Mouse (Mus musculus): ENCODE measurements around the gene S100a8.

Gene S100a8

DNA sequence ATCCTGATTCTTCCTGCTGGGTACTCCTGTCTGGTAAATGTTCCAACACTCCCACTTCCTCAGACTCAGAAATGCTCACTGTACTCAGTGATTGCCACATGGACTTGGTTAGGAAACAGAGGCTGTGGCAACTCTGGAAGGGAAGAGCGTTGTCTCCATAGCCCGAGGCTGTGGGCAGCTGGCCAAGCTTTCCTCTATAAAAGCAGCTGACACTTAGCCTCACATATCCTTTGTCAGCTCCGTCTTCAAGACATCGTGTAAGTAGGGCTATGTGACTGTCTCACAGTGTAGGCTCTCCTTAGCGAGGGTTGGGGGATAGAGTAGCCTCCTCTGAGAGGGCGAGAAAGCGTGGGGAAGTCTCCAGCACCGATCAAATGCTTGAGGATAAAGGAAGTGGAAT, at the start of gene S100a8:
Gene S100a8 (plus strand): TSS at position 133 of the 400 bp plus-strand sequence.
- peak; percentile 89 for DNase-seq (ENCODE audit: low read depth)

GRCm38 (mm10) chr3:90621552-90621951, 47.2 kb upstream of the S100a8 start:
- no peak for DNase-seq (ENCODE audit: low read depth)

DNA sequence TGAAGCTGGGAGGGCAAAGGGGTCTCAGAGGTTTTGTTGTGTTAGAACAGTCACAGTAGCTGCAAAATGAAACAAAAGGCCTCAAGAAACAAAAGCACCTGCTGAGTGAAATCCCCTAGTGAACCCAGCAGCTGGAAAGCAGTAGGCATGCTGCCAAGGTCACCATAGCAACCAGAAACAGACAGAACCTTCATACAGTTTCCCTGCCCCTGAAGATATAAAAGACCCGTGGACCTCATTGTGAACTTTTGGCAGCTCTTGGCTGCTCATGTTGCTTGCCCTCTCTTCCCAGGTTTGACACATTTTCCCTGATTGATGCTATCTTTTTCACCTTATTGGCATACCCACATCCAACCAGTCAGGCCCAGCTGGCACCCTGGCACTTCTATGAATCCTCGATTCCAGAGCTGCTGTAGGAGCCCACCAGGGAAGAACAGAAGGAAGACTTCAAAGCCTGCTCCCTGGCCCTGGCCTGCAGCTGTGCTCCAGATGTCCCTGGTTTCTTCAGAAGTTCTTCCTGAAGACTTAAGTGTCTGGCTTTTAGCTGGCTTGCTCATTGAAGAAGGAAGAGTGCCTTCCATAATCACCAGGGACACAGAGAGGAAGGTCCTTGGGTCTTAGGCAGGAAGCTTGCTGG, 45.2 kb upstream of the S100a8 start:
- DNase-seq (ENCODE audit: low read depth): peak; percentile 56

GRCm38 (mm10) chr3:90625496-90625895, 43.3 kb upstream of the S100a8 start:
- no peak for DNase-seq (ENCODE audit: low read depth)

DNA sequence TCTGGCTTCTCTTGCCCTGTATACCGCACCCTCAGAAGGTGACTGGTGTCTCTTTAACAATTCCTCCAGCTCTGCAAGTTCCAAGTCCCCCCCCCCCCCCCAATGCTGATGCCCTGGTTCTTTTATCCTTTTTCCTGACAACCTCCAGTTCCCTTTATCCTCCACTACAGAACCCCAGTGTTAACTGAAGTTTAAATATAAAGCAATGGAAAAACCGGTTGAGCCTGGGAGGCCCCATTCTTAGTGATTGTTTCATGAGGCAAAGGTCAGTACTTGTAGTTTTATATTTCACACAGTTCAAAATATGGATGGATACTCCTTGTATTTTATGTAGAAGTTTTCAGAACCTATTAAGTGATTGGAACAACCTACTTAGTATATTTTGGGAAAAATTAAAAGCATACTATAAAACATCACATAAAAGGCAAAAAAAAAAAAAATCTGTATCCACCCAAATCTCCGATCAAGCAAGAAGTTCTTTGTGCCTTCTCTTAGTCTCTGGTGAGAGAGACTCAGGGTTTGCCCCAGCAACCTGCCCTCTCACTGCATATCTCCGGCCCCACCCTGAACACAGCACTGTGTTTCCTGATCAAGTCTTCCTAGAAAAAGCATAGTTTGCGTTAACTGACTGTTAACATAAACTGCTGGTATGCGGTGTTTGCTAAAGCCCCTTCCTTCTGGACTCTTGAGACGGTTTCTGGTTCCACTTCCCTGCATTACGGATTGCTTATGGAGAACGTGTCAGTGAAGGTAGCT, 42.3 kb upstream of the S100a8 start:
- DNase-seq (ENCODE audit: low read depth): no peak

DNA sequence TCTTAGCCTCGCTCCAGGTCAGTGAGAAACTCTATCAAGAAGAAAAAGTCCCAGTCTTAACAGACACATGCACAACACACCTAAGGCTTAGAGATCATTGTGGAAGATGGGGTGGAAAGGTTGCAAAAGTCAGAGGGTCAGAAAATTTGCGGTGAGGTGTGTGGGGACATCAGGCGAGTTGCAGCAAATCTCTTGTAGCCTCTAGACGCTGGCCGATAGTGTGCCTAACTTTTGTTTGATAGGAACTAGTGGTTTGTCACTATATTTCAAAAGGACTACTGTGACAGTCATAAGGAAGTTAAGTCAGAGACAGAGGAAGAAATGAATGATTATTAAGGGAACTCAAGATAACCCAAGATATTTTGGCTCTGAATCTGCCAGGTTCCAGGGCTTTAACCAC, 41.4 kb upstream of the S100a8 start:
- no peak for DNase-seq (ENCODE audit: low read depth)

DNA sequence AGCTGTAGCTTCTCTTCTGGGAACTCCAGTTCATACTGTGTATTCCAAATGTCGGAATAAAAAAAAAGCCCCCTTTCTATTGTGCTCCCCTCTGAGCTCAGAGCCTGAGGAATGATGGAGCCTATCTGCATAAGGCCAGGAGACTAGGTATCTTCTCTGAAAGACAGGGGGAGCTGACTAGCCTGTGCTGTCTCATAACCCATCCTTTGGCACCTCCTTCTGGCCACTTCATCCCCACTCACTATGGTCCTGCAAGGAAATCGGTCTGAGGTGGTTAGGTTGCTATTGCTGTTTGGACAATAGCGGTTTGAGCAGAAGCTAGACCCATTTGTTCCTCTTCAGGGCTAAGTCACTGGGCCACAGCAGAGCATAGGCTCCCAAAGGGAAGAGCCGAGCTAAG, 41.0 kb upstream of the S100a8 start:
- DNase-seq (ENCODE audit: low read depth): peak; percentile 80

DNA sequence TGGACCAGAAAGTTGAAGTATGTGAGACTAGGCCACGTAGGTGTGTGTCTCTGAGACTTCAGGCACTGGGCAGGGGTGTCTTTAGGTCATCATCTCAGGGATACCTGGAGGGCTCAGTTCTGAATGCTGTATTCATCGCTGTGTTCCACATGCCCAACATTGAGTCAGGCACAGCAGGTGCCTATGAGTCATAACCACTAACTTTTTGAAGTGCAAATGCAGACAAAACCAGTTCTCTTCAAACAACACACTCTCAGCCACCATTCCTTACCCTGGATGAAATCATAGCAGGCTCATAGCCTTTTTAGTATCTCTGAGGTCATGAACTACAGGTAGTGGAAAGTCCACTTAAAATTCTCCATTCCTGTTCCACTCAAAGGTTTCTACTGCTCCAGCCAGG, 39.5 kb upstream of the S100a8 start:
- DNase-seq (ENCODE audit: low read depth): no peak

DNA sequence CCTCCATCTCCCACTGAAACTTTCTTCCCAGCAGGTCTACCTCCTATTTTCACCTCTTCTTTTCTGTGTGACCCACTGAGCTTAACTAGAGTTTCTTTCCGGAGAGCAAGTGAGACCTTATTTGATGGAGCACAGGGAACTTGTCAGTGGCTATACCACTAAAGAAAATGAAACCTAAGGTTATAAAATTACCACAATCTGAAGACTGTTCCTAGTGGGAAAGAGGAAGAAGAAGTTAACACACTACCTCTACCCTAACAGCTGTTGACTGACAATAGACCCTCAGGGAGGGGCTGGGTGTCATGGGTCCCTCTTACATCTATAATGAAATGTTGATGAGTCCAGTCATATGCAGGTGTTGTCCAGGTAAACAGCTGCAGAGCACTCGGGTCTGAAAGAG, 36.8 kb upstream of the S100a8 start:
- DNase-seq (ENCODE audit: low read depth): no peak

DNA sequence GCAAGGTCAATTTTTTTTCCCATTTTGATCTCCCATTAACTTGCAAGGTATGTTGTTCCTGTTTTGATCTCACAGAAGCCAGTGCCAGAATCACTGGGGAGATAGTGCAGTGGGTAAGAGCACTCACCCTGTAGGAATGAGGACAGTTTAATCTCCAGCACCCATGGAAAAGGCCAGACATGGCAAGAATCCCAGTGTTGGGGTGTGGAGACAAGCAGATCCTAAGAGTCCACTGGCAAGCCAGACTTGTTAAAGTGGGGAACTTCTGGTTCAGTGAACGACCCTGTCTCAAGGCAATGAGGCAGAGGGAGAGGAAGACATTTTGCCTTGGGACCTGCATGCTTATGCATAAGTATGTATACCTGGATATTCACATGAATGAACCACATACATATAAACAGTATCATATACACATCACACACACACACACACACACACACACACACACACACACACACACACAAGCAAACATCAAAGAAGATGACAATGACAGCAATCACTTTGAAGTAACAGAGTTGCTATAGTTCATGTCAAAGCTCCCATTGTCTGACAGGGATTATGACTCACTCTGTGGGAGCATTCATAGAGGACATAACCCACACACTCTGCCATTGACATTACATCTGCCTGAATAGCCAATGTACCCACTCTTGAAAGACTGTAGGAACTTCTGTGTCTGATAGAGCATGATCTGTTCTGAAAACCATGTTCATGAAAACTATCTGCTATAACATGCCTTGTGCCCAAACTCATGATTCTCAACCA, 30.1 kb upstream of the S100a8 start:
- DNase-seq (ENCODE audit: low read depth): peak; percentile 31

GRCm38 (mm10) chr3:90639511-90640154, 29.1 kb upstream of the S100a8 start:
- DNase-seq (ENCODE audit: low read depth): peak; percentile 28

GRCm38 (mm10) chr3:90640981-90641380, 27.8 kb upstream of the S100a8 start:
- peak; percentile 65 for DNase-seq (ENCODE audit: low read depth)

DNA sequence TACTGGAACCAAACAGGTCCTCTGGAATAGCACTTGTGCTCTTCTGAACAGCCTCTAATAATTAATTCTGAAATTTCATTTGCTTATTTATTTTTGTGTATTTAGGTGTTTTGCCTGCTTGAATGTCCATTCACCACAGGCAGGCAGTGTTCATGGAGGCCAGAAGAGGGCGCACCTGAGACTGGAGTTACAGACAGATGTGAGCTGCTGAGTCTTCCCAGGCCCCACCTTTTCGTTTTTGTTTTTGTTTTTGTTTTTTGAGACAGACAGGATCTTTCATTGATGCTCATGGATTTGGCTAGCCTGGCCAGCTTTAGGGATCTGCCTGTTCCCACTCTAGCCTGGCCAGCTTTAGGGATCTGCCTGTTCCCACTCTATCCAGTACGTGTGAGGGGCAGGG, 24.6 kb upstream of the S100a8 start:
- DNase-seq (ENCODE audit: low read depth): peak; percentile 74

- no peak for DNase-seq (ENCODE audit: low read depth)
These were observed 21.5 kb upstream of the S100a8 start for GRCm38 (mm10) chr3:90647291-90647690.

DNA sequence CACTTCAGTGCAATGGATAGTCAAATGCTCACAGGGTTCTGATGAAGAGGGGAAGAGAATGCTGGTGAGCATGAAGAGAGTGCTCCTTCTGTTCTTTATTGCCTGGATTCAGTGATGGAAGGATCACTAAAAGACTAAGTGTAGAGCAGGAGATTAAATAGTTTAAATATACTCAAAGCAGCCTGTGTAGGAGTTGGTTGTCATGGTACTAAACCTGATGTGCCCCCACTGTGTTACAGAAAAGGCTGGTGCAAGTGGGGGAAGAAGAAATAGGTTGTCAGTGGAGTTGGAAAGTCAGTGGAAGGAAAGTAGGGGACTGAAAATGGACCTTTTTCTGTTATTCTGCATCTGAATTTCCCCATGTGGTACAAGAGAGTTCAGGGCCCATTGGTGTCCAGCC, 19.8 kb upstream of the S100a8 start:
- DNase-seq (ENCODE audit: low read depth): no peak

DNA sequence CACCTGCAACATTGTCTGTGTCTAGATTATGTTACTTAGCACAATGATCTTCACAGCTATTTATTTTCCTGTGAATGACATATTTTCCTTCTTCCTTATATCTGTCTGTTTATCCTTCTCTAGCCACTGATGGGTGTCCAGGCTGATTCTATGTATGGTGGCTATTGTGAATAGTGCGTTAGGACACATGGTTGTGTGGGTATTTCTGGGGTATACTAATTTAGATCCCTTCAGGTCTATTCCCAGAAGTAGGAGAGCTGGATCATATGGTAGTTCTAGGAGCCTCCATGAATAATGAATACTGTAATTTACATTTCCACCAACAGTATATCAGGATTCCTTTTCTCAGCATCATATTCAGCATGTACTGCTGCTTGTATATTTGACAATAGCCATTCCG, 18.9 kb upstream of the S100a8 start:
- DNase-seq (ENCODE audit: low read depth): no peak

DNA sequence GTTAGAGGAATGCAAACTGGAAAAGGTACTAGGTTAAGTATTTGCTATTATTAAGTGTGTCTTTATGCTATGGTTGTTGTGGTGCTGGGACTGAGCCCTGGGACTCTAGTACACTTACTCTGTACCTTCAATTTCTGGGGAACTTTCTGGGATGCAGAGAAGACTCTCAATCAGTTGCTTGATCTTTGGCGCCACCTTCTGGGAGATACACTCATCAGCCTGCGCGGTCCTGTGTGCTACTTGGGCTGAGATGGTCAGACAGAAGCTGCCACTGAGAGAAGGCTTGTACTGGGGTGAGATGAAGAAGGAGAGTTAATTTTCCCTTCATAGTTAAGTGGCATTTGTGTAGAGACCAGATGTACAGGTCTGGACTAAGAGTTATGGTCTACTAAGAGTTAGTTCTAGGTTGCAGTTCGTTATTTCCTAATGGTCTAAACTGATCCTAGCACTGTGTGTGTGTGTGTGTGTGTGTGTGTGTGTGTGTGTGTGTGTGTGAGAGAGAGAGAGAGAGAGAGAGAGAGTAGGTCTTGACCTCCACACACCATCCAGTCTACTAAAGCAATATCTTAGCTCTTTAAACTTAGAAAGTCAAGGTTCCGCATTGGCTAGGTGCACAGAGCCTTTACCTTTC, 15.8 kb upstream of the S100a8 start:
- DNase-seq (ENCODE audit: low read depth): peak; percentile 93

GRCm38 (mm10) chr3:90653717-90654116, 15.1 kb upstream of the S100a8 start, which contains the start of gene S100a7a:
Gene S100a7a (plus strand): TSS chr3:90654017.
- no peak for DNase-seq (ENCODE audit: low read depth)

- peak; percentile 36 for DNase-seq (ENCODE audit: low read depth)
These were observed 11.4 kb upstream of the S100a8 start for GRCm38 (mm10) chr3:90657405-90657804.

DNA sequence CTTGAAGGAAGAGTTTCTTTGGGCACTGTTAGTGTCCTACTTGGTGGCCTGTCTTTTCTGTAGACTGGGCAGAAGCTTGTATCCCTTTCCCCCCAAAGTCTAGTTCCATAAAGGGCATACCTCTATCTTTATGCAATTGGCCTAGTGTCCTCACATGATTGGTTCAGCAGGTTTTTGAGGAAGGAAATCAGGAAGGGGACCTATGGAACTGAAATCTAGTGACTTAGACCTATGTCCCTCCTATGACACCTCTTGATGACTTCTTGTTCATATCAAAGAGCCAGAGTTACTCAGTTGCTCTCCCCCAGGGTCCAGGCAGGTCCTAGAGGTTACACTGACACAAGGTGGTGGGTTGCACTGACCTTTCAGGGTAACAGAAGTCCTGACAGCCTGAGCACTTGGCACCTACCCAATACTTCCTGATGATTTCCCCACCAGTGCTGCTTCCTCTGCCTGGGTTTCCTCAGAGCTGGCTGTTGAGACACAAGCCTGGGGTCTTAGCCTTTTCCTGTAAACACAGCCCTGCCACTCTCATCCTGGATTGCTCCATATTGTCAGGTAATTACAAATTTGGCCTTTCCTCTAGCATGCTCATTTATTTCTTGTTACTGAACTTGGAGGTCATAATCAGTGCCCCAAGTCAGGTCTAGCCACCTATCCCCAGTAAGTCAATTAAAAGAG, 9.3 kb upstream of the S100a8 start:
- DNase-seq (ENCODE audit: low read depth): no peak

DNA sequence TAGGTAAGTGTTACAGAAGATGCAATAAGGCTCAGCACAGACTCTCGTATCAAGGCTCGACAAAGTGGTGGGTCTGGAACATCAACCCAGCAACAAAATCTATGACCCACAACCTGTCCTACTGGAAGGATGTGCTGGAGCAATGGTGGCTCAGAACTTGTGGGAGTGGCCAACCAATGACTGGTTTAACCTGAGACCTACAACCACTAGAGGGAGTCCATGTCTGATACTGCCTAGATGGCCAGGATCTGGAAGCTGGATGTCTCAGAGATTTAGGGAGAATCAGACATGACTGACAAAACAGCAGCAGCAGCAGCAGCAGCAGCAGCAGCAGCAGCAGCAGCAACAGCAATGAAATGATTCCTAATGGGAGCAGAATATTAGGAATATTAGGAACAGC, 4.6 kb upstream of the S100a8 start:
- DNase-seq (ENCODE audit: low read depth): peak; percentile 60
